Mouse (Mus musculus): ENCODE measurements around the gene Nr4a2. TPM values are rescaled to one million over a fixed set of nuclear protein-coding genes. Genes with fewer than 3 reads are reported as not detected.

Nr4a2 gene
- polyA plus RNA-seq, 1 experiment from 2014 or later = 0.31 TPM

Other genes starting within 250 kb of the Nr4a2 start
- 4.6 and 5.9 TPM in 2 replicates for gene Gpd2, start 113.6 kb upstream of the Nr4a2 start, polyA plus RNA-seq (2015; fragmentation: Nextera tagmentation; extraction: Ambion mirVana)